Mouse (Mus musculus) spleen, adult 2 months (tissue): Measurements from ENCODE around the gene Pcnx. TPM values are rescaled to one million over a fixed set of nuclear protein-coding genes. Genes with fewer than 3 reads are reported as not detected.

Source experiments
- DNase-seq, 2 experiments: peaks; one replicate each; pipeline versions ENCODE4 v3.0.0 to v3.0.0-alpha.2; 2012 to 2021; ENCODE audit warnings: low spot score in 2 of 2, low read depth in 1 of 2
- H3K27ac ChIP-seq: fragments of 200-500 bp; 2 replicates; pipeline ENCODE4 v1.5.1; 2012; ENCODE audit warnings: low read length, inconsistent platforms; ENCODE audit not compliant: insufficient read depth
- H3K27me3 ChIP-seq: fragments of 200-500 bp; 2 replicates; pipeline ENCODE4 v1.6.1; 2012; ENCODE audit warnings: mild to moderate bottlenecking, moderate library complexity, low read length, inconsistent platforms; ENCODE audit not compliant: control insufficient read depth, insufficient read depth
- H3K36me3 ChIP-seq: fragments of 200-500 bp; 2 replicates; pipeline ENCODE4 v1.6.1; 2012; ENCODE audit warnings: mild to moderate bottlenecking, low read length, inconsistent platforms; ENCODE audit not compliant: control insufficient read depth, insufficient read depth
- H3K4me1 ChIP-seq: fragments of 200-500 bp; 2 replicates; pipeline ENCODE4 v1.6.1; 2011; ENCODE audit warnings: inconsistent platforms; ENCODE audit not compliant: control insufficient read depth, insufficient read depth, insufficient read length
- H3K4me3 ChIP-seq: fragments of 200-500 bp; 2 replicates; pipeline ENCODE4 v1.5.1; 2011; ENCODE audit warnings: mild to moderate bottlenecking, inconsistent platforms; ENCODE audit not compliant: insufficient read depth, insufficient read length; ENCODE audit errors: extremely low read depth
- CTCF ChIP-seq: fragments of 200-500 bp; IDR thresholded peaks from 2 replicates; pipeline ENCODE4 v1.5.1; 2011; ENCODE audit warnings: mild to moderate bottlenecking, inconsistent platforms; ENCODE audit not compliant: insufficient read depth, insufficient read length, insufficient replicate concordance; ENCODE audit errors: extremely low read depth
- POLR2A ChIP-seq: fragments of 200-500 bp; IDR thresholded peaks from 2 replicates; pipeline ENCODE4 v1.6.1; 2011; ENCODE audit warnings: low read depth, low read length, inconsistent platforms
- WGBS: fragments of 180-500 bp; shearing (Covaris S2); methylation state at CpG from one replicate; pipeline ENCODE4 v1.1.7; 2018; 5-methylcytosine and 5-hydroxymethylcytosine counted together
- polyA plus RNA-seq: library from polyadenylated mRNA; depleted of rRNA; stranded (reverse); fragments of >200 nt; gene quantifications from 2 replicates; pipeline ENCODE4 v1.2.3, GENCODE M21; 2012

The Pcnx gene
- polyA plus RNA-seq, 1 experiment: 8.4 TPM

GRCm38 (mm10) chr12:81873345-81873744, 13.5 kb downstream of the Pcnx start:
- no peak for TF ChIP-seq POLR2A
- no peak for TF ChIP-seq CTCF
- no peak for DNase-seq
- Histone ChIP-seq H3K4me1 (no peaks in the 10 kb centered on the region; the same call in 1 of the 2 replicates), H3K27ac (no peak overlapping the region), H3K36me3 (no peaks in the 10 kb centered on the region), H3K27me3 (no peaks in the 10 kb centered on the region), H3K4me3 (no peak overlapping the region)
- 88% methylated on average over 4 of the region's 4 CpGs for whole genome bisulfite sequencing

GRCm38 (mm10) chr12:81880161-81880560, 20.3 kb downstream of the Pcnx start:
- Histone ChIP-seq H3K4me3 (no peak overlapping the region), H3K36me3 (no peaks in the 10 kb centered on the region), H3K27ac (no peak overlapping the region), H3K27me3 (no peaks in the 10 kb centered on the region), H3K4me1 (0 out of 2 replicates have a peak, but pooled peaks cover 2% of the 10 kb centered on the region)
- TF ChIP-seq POLR2A: no peak
- no peak for TF ChIP-seq CTCF
- DNase-seq: no peak
- 92% methylated on average over 3 of the region's 3 CpGs for WGBS

- WGBS: 71% methylated on average over 11 of the region's 11 CpGs
- no peak for DNase-seq
- no peak overlapping the region for H3K27ac ChIP-seq
Observed at GRCm38 (mm10) chr12:81883255-81884106, 23.7 kb downstream of the Pcnx start.

GRCm38 (mm10) chr12:81884107-81884398, 24.2 kb downstream of the Pcnx start:
- Histone ChIP-seq H3K4me3 (no peak overlapping the region), H3K27me3 (no peaks in the 10 kb centered on the region), H3K4me1 (0 out of 2 replicates have a peak, but pooled peaks cover 2% of the 10 kb centered on the region), H3K36me3 (no peaks in the 10 kb centered on the region), H3K27ac (no peak overlapping the region)
- DNase-seq: no peak
- TF ChIP-seq CTCF: no peak
- TF ChIP-seq POLR2A: no peak
- 85% methylated on average over 3 of the region's 3 CpGs for WGBS

More at GRCm38 (mm10) chr12:81883255-81884106, 23.7 kb downstream of the Pcnx start:
- no peaks in the 10 kb centered on the region for H3K36me3 ChIP-seq
- H3K4me1 ChIP-seq: 0 out of 2 replicates have a peak, but pooled peaks cover 2% of the 10 kb centered on the region
- no peak overlapping the region for H3K4me3 ChIP-seq
- H3K27me3 ChIP-seq: no peaks in the 10 kb centered on the region
- TF ChIP-seq POLR2A (no peak), CTCF (no peak)

GRCm38 (mm10) chr12:81884983-81885382, 25.2 kb downstream of the Pcnx start:
- H3K27ac ChIP-seq: no peak overlapping the region
- no peaks in the 10 kb centered on the region for H3K27me3 ChIP-seq
- TF ChIP-seq CTCF (no peak), POLR2A (no peak)
- H3K4me1 ChIP-seq: 0 out of 2 replicates have a peak, but pooled peaks cover 2% of the 10 kb centered on the region
- DNase-seq: no peak
- no peak overlapping the region for H3K4me3 ChIP-seq
- 44% methylated on average over 5 of the region's 5 CpGs for WGBS
- no peaks in the 10 kb centered on the region for H3K36me3 ChIP-seq

GRCm38 (mm10) chr12:81885982-81886381, 26.2 kb downstream of the Pcnx start:
- Histone ChIP-seq H3K27ac (no peak overlapping the region), H3K27me3 (no peaks in the 10 kb centered on the region), H3K4me3 (no peak overlapping the region), H3K4me1 (0 out of 2 replicates have a peak, but pooled peaks cover 2% of the 10 kb centered on the region), H3K36me3 (no peaks in the 10 kb centered on the region)
- WGBS: 83% methylated on average over 4 of the region's 4 CpGs
- DNase-seq: no peak
- TF ChIP-seq CTCF: no peak
- TF ChIP-seq POLR2A: no peak

GRCm38 (mm10) chr12:81888954-81889353, 29.1 kb downstream of the Pcnx start:
- Histone ChIP-seq H3K27ac (no peak overlapping the region), H3K36me3 (no peaks in the 10 kb centered on the region), H3K4me1 (0 out of 2 replicates have a peak, but pooled peaks cover under 1% of the 10 kb centered on the region), H3K4me3 (no peak overlapping the region), H3K27me3 (no peaks in the 10 kb centered on the region)
- 88% methylated on average over 5 of the region's 5 CpGs for WGBS
- TF ChIP-seq CTCF (no peak), POLR2A (no peak)
- no peak for DNase-seq
